Mouse (Mus musculus) kidney, postnatal 0 days (tissue): ENCODE results near the gene Ralb. TPM values are rescaled to one million over a fixed set of nuclear protein-coding genes. Genes with fewer than 3 reads are reported as not detected.

Experiments
- ATAC-seq: fragments of 200-750 bp; cut with Nextera tagmentation; replicated peaks from 2 replicates; pipeline ENCODE4 v1.8.0; 2017; ENCODE audit warnings: low read depth, moderate number of reproducible peaks, moderate TSS enrichment, moderate library complexity; ENCODE audit not compliant: low FRiP score
- DNase-seq: peaks from one replicate; pipeline ENCODE4 v3.0.0-alpha.2; 2016; ENCODE audit warnings: low spot score
- H3K27ac ChIP-seq: fragments of 300-500 bp; sonication (generic); 2 replicates; pipeline ENCODE4 v1.5.1; 2014; ENCODE audit warnings: mild to moderate bottlenecking
- H3K27me3 ChIP-seq: fragments of 300-500 bp; sonication (generic); 2 replicates; pipeline ENCODE4 v1.6.1; 2014; ENCODE audit warnings: low read length, mixed read lengths; ENCODE audit not compliant: insufficient read depth
- H3K36me3 ChIP-seq: fragments of 300-500 bp; sonication (generic); 2 replicates; pipeline ENCODE4 v1.6.1; 2014; ENCODE audit warnings: low read length, mixed read lengths; ENCODE audit not compliant: insufficient read depth
- H3K4me1 ChIP-seq: fragments of 300-500 bp; sonication (generic); replicated peaks from 2 replicates; pipeline ENCODE4 v1.6.1; 2014; ENCODE audit warnings: antibody characterized with exemption, low read length, mixed read lengths; ENCODE audit not compliant: insufficient read depth
- H3K4me2 ChIP-seq: fragments of 300-500 bp; sonication (generic); 2 replicates; pipeline ENCODE4 v1.6.1; 2014; ENCODE audit warnings: mild to moderate bottlenecking, low read length, moderate library complexity, mixed read lengths
- H3K4me3 ChIP-seq: fragments of 300-500 bp; sonication (generic); replicated peaks from 2 replicates; pipeline ENCODE4 v1.5.1; 2014; ENCODE audit warnings: low read depth, low read length
- H3K9ac ChIP-seq: fragments of 300-500 bp; sonication (generic); 2 replicates; pipeline ENCODE4 v1.6.1; 2014; ENCODE audit warnings: low read depth, low read length
- H3K9me3 ChIP-seq: fragments of 300-500 bp; sonication (generic); replicated peaks from 2 replicates; pipeline ENCODE4 v1.6.1; 2016; ENCODE audit warnings: low read length, inconsistent platforms, mixed read lengths
- CTCF ChIP-seq: IDR thresholded peaks from 2 replicates; pipeline ENCODE4 v1.5.1; 2016; ENCODE audit warnings: antibody characterized with exemption, low read depth, mild to moderate bottlenecking, moderate library complexity
- WGBS: fragments of 180-500 bp; shearing (Covaris S2); extraction: QIAGEN DNeasy Blood & Tissue Kit; methylation state at CpG from one replicate; pipeline ENCODE4 v1.1.7; 2014; 5-methylcytosine and 5-hydroxymethylcytosine counted together
- polyA plus RNA-seq: library from polyadenylated mRNA; unstranded; fragments of >200 nt; fragmentation: Nextera tagmentation; extraction: Ambion mirVana; gene quantifications from 2 replicates; pipeline ENCODE4 v1.2.1, GENCODE M21; 2015

Ralb gene
- polyA plus RNA-seq, 1 experiment from 2014 or later = 129 TPM

DNA sequence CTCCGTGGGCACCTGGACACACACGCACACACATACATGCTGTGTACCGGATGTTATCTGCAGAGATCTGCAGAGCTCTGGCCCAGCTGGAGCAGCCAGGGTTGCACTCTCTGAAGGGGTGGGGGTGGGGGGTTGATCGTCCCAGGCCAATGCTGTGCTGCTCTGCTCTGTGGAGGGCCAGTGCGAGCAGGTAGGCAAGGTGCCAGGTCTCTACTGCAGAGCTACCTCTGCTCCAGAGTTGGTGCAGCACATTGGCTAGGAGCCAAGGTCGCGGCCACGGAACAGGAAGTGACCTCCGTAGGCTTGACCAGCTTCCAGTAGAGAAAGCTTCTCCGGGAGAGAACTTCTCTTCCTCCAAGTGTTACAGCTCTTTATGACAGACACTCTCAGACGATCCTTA is 12.5 kb downstream of the Ralb start:
- no peak for TF ChIP-seq CTCF
- DNase-seq (peak; percentile 67), ATAC-seq (peak; percentile 86)
- peak overlapping the region; percentile 44 for H3K4me2 ChIP-seq
- no peaks in the 10 kb centered on the region for H3K36me3 ChIP-seq
- peaks cover 9% of the 10 kb centered on the region for H3K4me1 ChIP-seq
- H3K27me3 ChIP-seq = no peaks in the 10 kb centered on the region
- H3K4me3 ChIP-seq = no peak overlapping the region
- WGBS = 21% methylated on average over 11 of the region's 11 CpGs
- peak overlapping the region; percentile 80 for H3K27ac ChIP-seq
- H3K9me3 ChIP-seq = no peaks in the 10 kb centered on the region
- no peak overlapping the region for H3K9ac ChIP-seq

DNA sequence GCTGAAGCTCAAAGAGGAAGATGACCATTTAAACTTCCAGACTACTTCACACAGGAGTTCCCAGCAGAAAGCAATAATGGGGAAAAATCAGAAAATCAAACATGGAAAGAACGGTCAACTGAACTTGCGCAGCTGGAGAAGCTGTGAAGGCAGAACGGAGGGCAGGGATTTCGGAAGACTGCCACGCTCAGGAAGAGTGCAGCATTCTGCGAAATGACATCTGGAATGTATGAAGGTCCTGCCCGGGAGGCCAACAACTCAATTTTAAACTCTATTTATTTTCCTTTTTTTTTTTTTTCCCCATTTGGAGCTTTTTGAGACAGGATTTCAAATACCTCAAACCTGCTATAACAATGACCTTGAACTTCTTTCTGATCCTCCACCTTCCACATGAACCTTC is 13.8 kb downstream of the Ralb start:
- DNase-seq (no peak), ATAC-seq (no peak)
- no peak overlapping the region for H3K4me2 ChIP-seq
- no peak overlapping the region for H3K27ac ChIP-seq
- H3K36me3 ChIP-seq = no peaks in the 10 kb centered on the region
- H3K9ac ChIP-seq = no peak overlapping the region
- no peaks in the 10 kb centered on the region for H3K27me3 ChIP-seq
- 79% methylated on average over 7 of the region's 7 CpGs for WGBS
- no peak for TF ChIP-seq CTCF
- no peak overlapping the region for H3K4me3 ChIP-seq
- H3K9me3 ChIP-seq = no peaks in the 10 kb centered on the region
- H3K4me1 ChIP-seq = peaks cover 9% of the 10 kb centered on the region

DNA sequence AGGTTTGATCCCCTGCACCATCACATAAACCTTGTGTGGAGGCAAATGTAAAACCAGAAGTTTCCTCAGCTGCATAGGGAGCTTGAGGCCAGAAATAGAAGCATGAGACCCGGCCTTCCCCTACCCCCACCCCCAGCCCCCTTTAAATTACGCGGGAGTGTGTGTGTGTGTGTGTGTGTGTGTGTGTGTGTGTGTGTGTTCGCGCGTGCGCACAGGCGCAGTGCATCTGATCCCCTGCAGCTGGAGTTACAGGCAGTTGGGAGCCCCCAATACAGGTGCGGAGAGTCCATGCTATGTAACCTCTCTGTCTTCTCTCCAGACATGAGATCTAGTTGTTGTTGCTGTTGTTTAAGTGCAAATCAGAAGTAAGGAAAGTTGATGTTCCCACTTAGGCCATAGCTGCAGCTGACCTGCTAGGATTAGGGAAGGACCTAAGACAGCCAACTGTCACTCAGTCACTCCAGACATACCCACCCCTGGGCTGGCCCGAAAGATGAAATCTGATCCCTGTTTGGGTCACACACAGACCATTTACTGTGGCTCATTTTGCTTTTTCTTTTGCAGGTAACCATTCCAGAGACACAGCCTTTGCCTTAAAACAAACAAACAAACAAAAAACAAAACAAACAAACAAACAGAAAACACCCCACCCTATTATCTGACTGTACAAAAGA is 16.5 kb downstream of the Ralb start:
- no peaks in the 10 kb centered on the region for H3K9me3 ChIP-seq
- WGBS = 44% methylated on average over 10 of the region's 10 CpGs
- H3K4me1 ChIP-seq = peaks cover 9% of the 10 kb centered on the region
- H3K4me3 ChIP-seq = no peak overlapping the region
- DNase-seq = no peak
- no peaks in the 10 kb centered on the region for H3K36me3 ChIP-seq
- no peak overlapping the region for H3K27ac ChIP-seq
- H3K4me2 ChIP-seq = no peak overlapping the region
- TF ChIP-seq CTCF = no peak
- H3K9ac ChIP-seq = no peak overlapping the region
- H3K27me3 ChIP-seq = no peaks in the 10 kb centered on the region
- no peak for ATAC-seq

DNA sequence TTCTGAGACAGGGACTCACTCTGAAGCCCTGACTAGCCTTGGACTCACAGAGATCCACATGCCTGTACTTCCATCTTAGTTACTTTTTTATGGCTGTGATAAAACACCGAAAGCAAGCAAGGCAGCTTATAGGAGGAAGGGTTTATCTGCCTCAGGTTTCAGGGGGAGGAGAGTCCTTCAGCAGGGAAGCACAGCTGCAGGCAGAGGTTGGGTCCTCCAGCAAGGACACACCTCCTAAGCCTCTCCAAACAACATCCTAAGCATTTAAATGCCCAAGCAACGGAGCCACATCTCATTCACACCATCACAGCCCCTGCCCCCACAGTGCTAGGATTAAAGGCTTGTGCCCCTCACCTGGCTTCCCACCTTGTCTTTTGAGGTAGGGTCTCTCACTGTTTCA is 18.8 kb downstream of the Ralb start:
- no peak overlapping the region for H3K4me2 ChIP-seq
- no peak for TF ChIP-seq CTCF
- H3K9ac ChIP-seq = no peak overlapping the region
- no peaks in the 10 kb centered on the region for H3K36me3 ChIP-seq
- no peaks in the 10 kb centered on the region for H3K9me3 ChIP-seq
- H3K27me3 ChIP-seq = no peaks in the 10 kb centered on the region
- H3K4me3 ChIP-seq = no peak overlapping the region
- H3K27ac ChIP-seq = no peak overlapping the region
- H3K4me1 ChIP-seq = no peaks in the 10 kb centered on the region; the same call in 1 of the 2 replicates
- ATAC-seq (no peak), DNase-seq (peak; percentile 60)
- 22% methylated on average over 2 of the region's 2 CpGs for WGBS

DNA sequence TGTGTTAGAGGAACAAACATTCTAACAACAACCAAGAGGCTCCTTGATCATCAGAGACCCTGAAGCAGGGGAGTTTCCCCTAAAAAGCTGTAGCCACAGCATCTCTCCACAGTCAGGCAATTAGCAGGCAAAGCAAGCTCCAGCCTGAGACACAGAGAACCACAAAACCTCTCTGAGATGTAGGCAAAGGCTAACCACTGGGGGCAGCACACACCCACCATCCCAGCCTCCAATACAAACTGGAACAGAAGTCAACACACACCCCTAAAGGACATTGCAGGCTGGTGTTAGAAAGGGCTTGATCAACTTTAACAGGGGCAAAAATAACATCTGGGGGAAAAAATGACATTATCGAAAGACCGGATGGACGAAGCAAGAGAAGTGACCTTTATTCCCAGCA is 20.1 kb downstream of the Ralb start:
- no peaks in the 10 kb centered on the region for H3K9me3 ChIP-seq
- no peak overlapping the region for H3K4me2 ChIP-seq
- no peaks in the 10 kb centered on the region for H3K27me3 ChIP-seq
- no peak overlapping the region for H3K9ac ChIP-seq
- WGBS = 62% methylated on average over 3 of the region's 3 CpGs
- ATAC-seq (no peak), DNase-seq (peak; percentile 80)
- no peaks in the 10 kb centered on the region; the same call in 1 of the 2 replicates for H3K4me1 ChIP-seq
- no peaks in the 10 kb centered on the region for H3K36me3 ChIP-seq
- TF ChIP-seq CTCF = peak; percentile 79
- no peak overlapping the region for H3K27ac ChIP-seq
- H3K4me3 ChIP-seq = no peak overlapping the region

DNA sequence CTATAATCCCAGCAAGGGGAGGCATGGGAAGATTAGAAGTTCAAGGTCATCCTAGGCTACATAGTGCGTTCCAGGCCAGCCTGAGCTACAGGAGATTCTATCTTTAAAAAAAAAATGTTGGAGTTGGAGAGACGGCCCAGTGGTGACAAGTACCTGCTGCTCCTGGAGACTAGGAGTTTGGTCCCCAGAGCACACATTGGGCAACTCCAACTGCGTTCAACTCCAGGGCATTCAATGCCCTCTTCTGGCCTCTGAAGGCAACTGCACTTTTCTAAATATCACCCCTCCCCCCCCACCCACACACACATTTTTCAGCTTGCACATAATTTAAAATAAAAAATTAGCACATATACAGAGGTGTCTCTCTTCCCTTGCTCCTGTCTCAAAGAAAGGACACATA is 21.7 kb downstream of the Ralb start:
- no peak overlapping the region for H3K4me3 ChIP-seq

More for the DNA sequence above, 21.7 kb downstream of the Ralb start:
- no peaks in the 10 kb centered on the region for H3K9me3 ChIP-seq
- DNase-seq (no peak), ATAC-seq (no peak)
- 69% methylated on average over 3 of the region's 3 CpGs for WGBS
- no peak overlapping the region for H3K4me2 ChIP-seq
- H3K36me3 ChIP-seq = 0 out of 2 replicates have a peak, but pooled peaks cover 1% of the 10 kb centered on the region
- no peak overlapping the region for H3K9ac ChIP-seq
- H3K27ac ChIP-seq = no peak overlapping the region
- no peaks in the 10 kb centered on the region for H3K27me3 ChIP-seq
- peak; percentile 50 for TF ChIP-seq CTCF
- H3K4me1 ChIP-seq = no peaks in the 10 kb centered on the region; the same call in 1 of the 2 replicates
